29 mouse cellular contexts compared by ENCODE assay signal in the genomic region with DNA sequence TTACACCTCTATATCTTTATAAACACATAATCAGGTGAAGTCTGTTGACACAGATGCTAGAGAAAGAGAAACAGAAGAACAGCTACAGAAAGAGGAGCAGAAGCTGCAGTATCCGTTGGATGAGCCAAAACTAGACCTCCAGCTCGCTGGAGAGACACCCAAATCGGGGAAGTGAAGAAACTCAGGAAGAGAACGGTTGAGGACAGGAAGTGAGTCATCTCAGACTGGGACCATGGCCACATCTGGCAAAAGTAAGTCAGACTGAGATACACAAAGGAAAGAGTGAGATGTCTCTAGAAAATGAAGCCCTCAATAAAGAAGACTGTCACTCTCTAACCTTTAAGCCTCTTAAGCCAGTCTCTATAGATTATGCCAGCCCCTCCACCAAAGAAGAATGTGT.
"Had no signal": no experiment of that assay in that cellular context is flagged by ENCODE, and none has a peak within 500 bp of the region (broad histone marks: within the 10 kb centered on the region; RNA-seq: fewer than 3 reads in every experiment).

No protein-coding gene starts in this region.

- H3K9me3 ChIP-seq: heart, embryonic 13.5 days; heart, embryonic 15.5 days; hindbrain, embryonic 12.5 days; intestine, embryonic 15.5 days; kidney, embryonic 15.5 days; limb, embryonic 10.5 days; limb, embryonic 12.5 days; liver, embryonic 13.5 days had no signal

- H3K4me2 ChIP-seq: heart, embryonic 11.5 days; heart, embryonic 13.5 days; heart, embryonic 15.5 days; hindbrain, embryonic 12.5 days; hindbrain, embryonic 14.5 days; intestine, embryonic 15.5 days; kidney, embryonic 15.5 days; limb, embryonic 12.5 days; liver, embryonic 11.5 days; liver, embryonic 13.5 days had no signal

- H3K9ac ChIP-seq: heart, embryonic 13.5 days; heart, embryonic 15.5 days; hindbrain, embryonic 12.5 days; hindbrain, embryonic 14.5 days; intestine, embryonic 15.5 days; kidney, embryonic 15.5 days; limb, embryonic 12.5 days; liver, embryonic 13.5 days had no signal

- H3K4me1 ChIP-seq: heart, embryonic 13.5 days; heart, embryonic 15.5 days; hindbrain, embryonic 12.5 days; intestine, embryonic 15.5 days; kidney, embryonic 15.5 days; limb, embryonic 10.5 days; limb, embryonic 12.5 days; liver, embryonic 13.5 days had no signal

- H3K27me3 ChIP-seq: heart, embryonic 13.5 days; heart, embryonic 15.5 days; hindbrain, embryonic 12.5 days; intestine, embryonic 15.5 days; kidney, embryonic 15.5 days; limb, embryonic 12.5 days; liver, embryonic 13.5 days had no signal

- H3K36me3 ChIP-seq: heart, embryonic 13.5 days; heart, embryonic 15.5 days; hindbrain, embryonic 12.5 days; intestine, embryonic 15.5 days; kidney, embryonic 15.5 days; limb, embryonic 10.5 days; limb, embryonic 12.5 days; liver, embryonic 13.5 days had no signal

- ATAC-seq: hindbrain, embryonic 16.5 days; inflammation-experienced regulatory T-cells, adult 6 months; intestine, embryonic 15.5 days had no signal

- H3K4me3 ChIP-seq: gastrocnemius, adult 2 months; heart, adult 2 months; heart, embryonic 13.5 days; heart, embryonic 15.5 days; hindbrain, embryonic 12.5 days; intestine, embryonic 15.5 days; kidney, embryonic 15.5 days; left cerebral cortex, adult 2 months; limb, embryonic 10.5 days; limb, embryonic 12.5 days; liver, embryonic 13.5 days had no signal

- DNase-seq: gastrocnemius, adult 2 months; gastrocnemius, postnatal 10 days; gastrocnemius, postnatal 25 days; heart, adult 11 months; heart, adult 2 months; heart, postnatal 14 days; heart, postnatal 36 days; kidney, adult 11 months; kidney, adult 2 months; kidney, adult 9 months; kidney, postnatal 14 days; kidney, postnatal 36 days; layer of hippocampus, adult 9-11 months; liver; liver, embryonic 13.5 days had no signal

- H3K27ac ChIP-seq: gastrocnemius, adult 2 months; heart, adult 2 months; heart, embryonic 13.5 days; heart, embryonic 15.5 days; hindbrain, embryonic 12.5 days; hindbrain, embryonic 14.5 days; intestine, embryonic 15.5 days; kidney, embryonic 15.5 days; kidney, postnatal 0 days; left cerebral cortex, adult 2 months; limb, embryonic 10.5 days; limb, embryonic 12.5 days; liver, embryonic 13.5 days had no signal
